Comparison of ENCODE assay signal across 9 mouse cellular contexts in the genomic region with DNA sequence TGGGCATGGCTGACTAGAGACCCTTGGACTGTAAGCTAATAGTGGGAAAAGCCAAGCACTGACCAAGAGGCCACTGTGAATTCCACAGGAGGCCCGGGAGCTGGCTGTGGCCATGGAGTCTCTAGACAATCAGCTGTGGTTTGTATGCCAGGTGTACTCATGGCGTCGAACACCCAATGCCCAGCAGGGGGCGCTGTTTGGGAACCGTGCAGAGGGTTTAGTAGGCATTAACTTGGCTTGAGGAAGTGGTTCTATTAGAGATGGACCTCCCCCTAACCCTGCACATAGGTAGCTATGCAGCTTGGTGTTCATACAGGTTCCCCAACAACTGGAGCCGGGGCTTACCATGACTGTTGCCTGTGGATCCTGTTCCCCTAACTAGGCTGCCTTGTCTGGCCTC. TPM values are rescaled to one million over a fixed set of nuclear protein-coding genes. Genes with fewer than 3 reads are reported as not detected.
DNase-seq lines count a peak whose midpoint lies in the region; ATAC-seq and TF ChIP-seq lines count a peak whose summit lies in the region.
"Had no signal": no experiment of that assay in that cellular context is flagged by ENCODE, and none has a peak within 500 bp of the region (broad histone marks: within the 10 kb centered on the region; RNA-seq: fewer than 3 reads in every experiment).

No protein-coding gene starts in this region.

- no peaks in the 10 kb centered on the region for H3K36me3 ChIP-seq in heart, postnatal 0 days (replicated peaks; ENCODE audit: control insufficient read depth, insufficient read depth, low read length)
- no peaks in the 10 kb centered on the region for H3K36me3 ChIP-seq in heart, embryonic 12.5 days
- H3K36me3 ChIP-seq in ES-E14 (ENCODE audit: control insufficient read depth, insufficient read depth, low read length, poor library complexity, severe bottlenecking), result no peaks in the 10 kb centered on the region
- H3K36me3 ChIP-seq in embryonic facial prominence, embryonic 10.5 days (replicated peaks), result no peaks in the 10 kb centered on the region
- H3K36me3 ChIP-seq: limb, embryonic 12.5 days had no signal

- H3K9me3 ChIP-seq in heart, postnatal 0 days (replicated peaks; ENCODE audit: control insufficient read depth, low read length), result no peaks in the 10 kb centered on the region
- peaks cover 19% of the 10 kb centered on the region for H3K9me3 ChIP-seq in heart, embryonic 12.5 days (replicated peaks)
- H3K9me3 ChIP-seq in ES-E14 (ENCODE audit: control insufficient read depth, insufficient read depth, low read depth, low read length), result no peaks in the 10 kb centered on the region
- H3K9me3 ChIP-seq in embryonic facial prominence, embryonic 10.5 days, result peaks cover 4% of the 10 kb centered on the region; the same call in 1 of the 2 replicates

- no peak for DNase-seq in heart, postnatal 0 days (ENCODE audit: low spot score)
- DNase-seq in ES-E14 (ENCODE audit: low read depth, low spot score), result peak; percentile 80
- peak; percentile 37 for DNase-seq in embryonic facial prominence, embryonic 10.5 days (ENCODE audit: low spot score)
- peak; percentile 43 to 49 for DNase-seq in thymus, postnatal 36 days
- no peak for DNase-seq in heart, adult 11 months

- no peaks in the 10 kb centered on the region for H3K27me3 ChIP-seq in heart, postnatal 0 days (ENCODE audit: control insufficient read depth, insufficient read depth, low read length)
- no peaks in the 10 kb centered on the region for H3K27me3 ChIP-seq in heart, embryonic 12.5 days (replicated peaks)
- H3K27me3 ChIP-seq in embryonic facial prominence, embryonic 10.5 days (replicated peaks; ENCODE audit: low read depth, poor library complexity, severe bottlenecking), result no peaks in the 10 kb centered on the region
- H3K27me3 ChIP-seq: limb, embryonic 12.5 days had no signal

- WGBS in heart, postnatal 0 days, result 46% methylated on average over 6 of the region's 6 CpGs
- WGBS in heart, embryonic 12.5 days, result 50% methylated on average over 6 of the region's 6 CpGs
- 43% methylated on average over 6 of the region's 6 CpGs for WGBS in embryonic facial prominence, embryonic 10.5 days

- peak; percentile 23; the same call in 1 of the 2 replicates for TF ChIP-seq CTCF in heart, postnatal 0 days (IDR thresholded peaks at IDR 0.05; ENCODE audit: low read depth)

- in situ Hi-C loops in ES-E14 (cut with MboI; ENCODE audit: low sequenced_read_pairs in 2 of 2, unreplicated experiment in 2 of 2), result no loop called here

- H3K4me1 ChIP-seq in heart, postnatal 0 days (ENCODE audit: control insufficient read depth, insufficient read depth), result no peaks in the 10 kb centered on the region
- no peaks in the 10 kb centered on the region for H3K4me1 ChIP-seq in heart, embryonic 12.5 days (replicated peaks)
- 0 out of 4 replicates have a peak, but pooled peaks cover 0 to 2% of the 10 kb centered on the region in 2 experiments for H3K4me1 ChIP-seq in ES-E14 (ENCODE audit: control insufficient read depth in 2 of 2, insufficient read depth in 2 of 2, low read length in 2 of 2, poor library complexity in 1 of 2)
- no peaks in the 10 kb centered on the region for H3K4me1 ChIP-seq in embryonic facial prominence, embryonic 10.5 days
- H3K4me1 ChIP-seq: limb, embryonic 12.5 days had no signal

- no peak overlapping the region for H3K27ac ChIP-seq in heart, postnatal 0 days (ENCODE audit: low read depth)
- H3K27ac ChIP-seq in heart, embryonic 12.5 days (ENCODE audit: poor library complexity, severe bottlenecking), result no peak overlapping the region
- no peak overlapping the region for H3K27ac ChIP-seq in ES-E14 (ENCODE audit: insufficient read depth, low read depth, low read length, poor library complexity, severe bottlenecking)
- H3K27ac ChIP-seq in embryonic facial prominence, embryonic 10.5 days (replicated peaks), result no peak overlapping the region
- H3K27ac ChIP-seq: limb, embryonic 12.5 days had no signal

- no peak overlapping the region for H3K9ac ChIP-seq in heart, postnatal 0 days (replicated peaks; ENCODE audit: low read depth, low read length)
- H3K9ac ChIP-seq in heart, embryonic 12.5 days, result no peak overlapping the region
- H3K9ac ChIP-seq in ES-E14 (ENCODE audit: insufficient read depth, low read depth, low read length, poor library complexity, severe bottlenecking), result no peak overlapping the region
- H3K9ac ChIP-seq: limb, embryonic 12.5 days had no signal

- H3K4me3 ChIP-seq in heart, postnatal 0 days (ENCODE audit: low read depth, low read length), result no peak overlapping the region
- H3K4me3 ChIP-seq in heart, embryonic 12.5 days, result no peak overlapping the region
- no peak overlapping the region for H3K4me3 ChIP-seq in ES-E14 (ENCODE audit: insufficient read depth in 1 of 2, low read depth in 1 of 2, low read length in 2 of 2, poor library complexity in 1 of 2, severe bottlenecking in 1 of 2)
- H3K4me3 ChIP-seq in embryonic facial prominence, embryonic 10.5 days, result no peak overlapping the region
- H3K4me3 ChIP-seq: limb, embryonic 12.5 days had no signal

- H3K4me2 ChIP-seq in heart, postnatal 0 days (ENCODE audit: low read depth, low read length), result no peak overlapping the region
- H3K4me2 ChIP-seq in heart, embryonic 12.5 days, result no peak overlapping the region
- H3K4me2 ChIP-seq: limb, embryonic 12.5 days had no signal

- ATAC-seq in heart, postnatal 0 days (ENCODE audit: insufficient read depth, low read depth), result no peak
- no peak for ATAC-seq in heart, embryonic 12.5 days (ENCODE audit: insufficient number of reproducible peaks, low FRiP score)
- peak; percentile 61; the same call in 1 of the 2 replicates for ATAC-seq in megakaryocyte-erythroid progenitor cell, adult 5-6 weeks (replicated peaks; ENCODE audit: low FRiP score, low TSS enrichment, poor library complexity, severe bottlenecking)
- no peak for ATAC-seq in activated CD4-positive, CD25-positive, alpha-beta regulatory T cell, adult 4 months

- TF ChIP-seq EP300 in heart, postnatal 0 days (IDR thresholded peaks at IDR 0.05; ENCODE audit: low read depth), result no peak

RNA-seq across cellular contexts. Expression of gene Ffar2, which starts 17.7 kb away (rescaled TPM):
- total RNA-seq in heart, postnatal 0 days (2014; rRNA removed; ENCODE audit: low replicate concordance), result not detected in 2 replicates
- 0.05 TPM in 2 replicates for polyA plus RNA-seq in heart, postnatal 0 days (2015; fragmentation: Nextera tagmentation; extraction: Ambion mirVana)
- not detected in 2 replicates for polyA plus RNA-seq in heart, embryonic 12.5 days (2016; fragmentation: Nextera tagmentation; extraction: Ambion mirVana)
- total RNA-seq in ES-E14 (2012; rRNA removed), result not detected in 2 replicates
- polyA plus RNA-seq in embryonic facial prominence, embryonic 10.5 days (2016; fragmentation: Nextera tagmentation; extraction: Ambion mirVana), result not detected in 2 replicates
- total RNA-seq in megakaryocyte-erythroid progenitor cell, adult 5-6 weeks (2014; fragmentation: Nextera tagmentation), result 0.20 and 1.1 TPM in 2 replicates
- total RNA-seq in megakaryocyte-erythroid progenitor cell, adult 5-6 weeks (2017), result 1.7 and 12.6 TPM in 2 replicates
- polyA plus RNA-seq in activated CD4-positive, CD25-positive, alpha-beta regulatory T cell, adult 4 months (2017; shearing (Covaris generic)), result under 1 TPM; 0.22 to 0.68 TPM
- polyA plus RNA-seq: limb, embryonic 12.5 days had no signal

RNA-seq across cellular contexts. Expression of gene Krtdap, which starts 18.2 kb away (rescaled TPM):
- not detected in 2 replicates for total RNA-seq in heart, postnatal 0 days (2014; rRNA removed; ENCODE audit: low replicate concordance)
- polyA plus RNA-seq in heart, postnatal 0 days (2015; fragmentation: Nextera tagmentation; extraction: Ambion mirVana), result 0.40 and 1.3 TPM in 2 replicates
- not detected in 2 replicates for polyA plus RNA-seq in heart, embryonic 12.5 days (2016; fragmentation: Nextera tagmentation; extraction: Ambion mirVana)
- total RNA-seq in ES-E14 (2012; rRNA removed), result 3.2 and 4.9 TPM in 2 replicates
- not detected in 2 replicates for polyA plus RNA-seq in embryonic facial prominence, embryonic 10.5 days (2016; fragmentation: Nextera tagmentation; extraction: Ambion mirVana)
- not detected in 2 replicates for total RNA-seq in megakaryocyte-erythroid progenitor cell, adult 5-6 weeks (2014; fragmentation: Nextera tagmentation)
- not detected in 2 replicates for total RNA-seq in megakaryocyte-erythroid progenitor cell, adult 5-6 weeks (2017)
- polyA plus RNA-seq in activated CD4-positive, CD25-positive, alpha-beta regulatory T cell, adult 4 months (2017; shearing (Covaris generic)), result not detected
- polyA plus RNA-seq: limb, embryonic 12.5 days had no signal

RNA-seq across cellular contexts. Expression of gene Dmkn, which starts 42.4 kb away (rescaled TPM):
- total RNA-seq in heart, postnatal 0 days (2014; rRNA removed; ENCODE audit: low replicate concordance), result 1.1 and 8.1 TPM in 2 replicates
- 10.4 and 13.8 TPM in 2 replicates for polyA plus RNA-seq in heart, postnatal 0 days (2015; fragmentation: Nextera tagmentation; extraction: Ambion mirVana)
- polyA plus RNA-seq in heart, embryonic 12.5 days (2016; fragmentation: Nextera tagmentation; extraction: Ambion mirVana), result 1.1 TPM in 2 replicates
- 1.9 and 4.9 TPM in 2 replicates for total RNA-seq in ES-E14 (2012; rRNA removed)
- polyA plus RNA-seq in embryonic facial prominence, embryonic 10.5 days (2016; fragmentation: Nextera tagmentation; extraction: Ambion mirVana), result not detected in 2 replicates
- total RNA-seq in megakaryocyte-erythroid progenitor cell, adult 5-6 weeks (2014; fragmentation: Nextera tagmentation), result not detected in 2 replicates
- total RNA-seq in megakaryocyte-erythroid progenitor cell, adult 5-6 weeks (2017), result not detected in 2 replicates
- under 1 TPM in 1 of 2 experiments, not detected in 1; 0.17 TPM for polyA plus RNA-seq in activated CD4-positive, CD25-positive, alpha-beta regulatory T cell, adult 4 months (2017; shearing (Covaris generic))
- polyA plus RNA-seq: limb, embryonic 12.5 days had no signal

RNA-seq across cellular contexts. Expression of gene Ffar3, which starts 50.1 kb away (rescaled TPM):
- not detected in 2 replicates for total RNA-seq in heart, postnatal 0 days (2014; rRNA removed; ENCODE audit: low replicate concordance)
- not detected in 2 replicates for polyA plus RNA-seq in heart, postnatal 0 days (2015; fragmentation: Nextera tagmentation; extraction: Ambion mirVana)
- not detected in 2 replicates for polyA plus RNA-seq in heart, embryonic 12.5 days (2016; fragmentation: Nextera tagmentation; extraction: Ambion mirVana)
- total RNA-seq in ES-E14 (2012; rRNA removed), result 1.0 and 1.2 TPM in 2 replicates
- not detected in 2 replicates for polyA plus RNA-seq in embryonic facial prominence, embryonic 10.5 days (2016; fragmentation: Nextera tagmentation; extraction: Ambion mirVana)
- not detected in 2 replicates for total RNA-seq in megakaryocyte-erythroid progenitor cell, adult 5-6 weeks (2014; fragmentation: Nextera tagmentation)
- not detected in 2 replicates for total RNA-seq in megakaryocyte-erythroid progenitor cell, adult 5-6 weeks (2017)
- polyA plus RNA-seq in activated CD4-positive, CD25-positive, alpha-beta regulatory T cell, adult 4 months (2017; shearing (Covaris generic)), result not detected
- polyA plus RNA-seq: limb, embryonic 12.5 days had no signal

RNA-seq across cellular contexts. Expression of gene Sbsn, which starts 54.7 kb away (rescaled TPM):
- total RNA-seq in heart, postnatal 0 days (2014; rRNA removed; ENCODE audit: low replicate concordance), result 0.23 and 4.6 TPM in 2 replicates
- polyA plus RNA-seq in heart, postnatal 0 days (2015; fragmentation: Nextera tagmentation; extraction: Ambion mirVana), result 2.5 and 2.6 TPM in 2 replicates
- polyA plus RNA-seq in heart, embryonic 12.5 days (2016; fragmentation: Nextera tagmentation; extraction: Ambion mirVana), result 0.58 and 0.72 TPM in 2 replicates
- 9.8 and 20.8 TPM in 2 replicates for total RNA-seq in ES-E14 (2012; rRNA removed)
- polyA plus RNA-seq in embryonic facial prominence, embryonic 10.5 days (2016; fragmentation: Nextera tagmentation; extraction: Ambion mirVana), result 0.68 and 1.0 TPM in 2 replicates
- 3.3 and 4.5 TPM in 2 replicates for total RNA-seq in megakaryocyte-erythroid progenitor cell, adult 5-6 weeks (2014; fragmentation: Nextera tagmentation)
- 2.7 and 11.6 TPM in 2 replicates for total RNA-seq in megakaryocyte-erythroid progenitor cell, adult 5-6 weeks (2017)
- under 1 TPM in 1 of 2 experiments, not detected in 1; 0.69 TPM for polyA plus RNA-seq in activated CD4-positive, CD25-positive, alpha-beta regulatory T cell, adult 4 months (2017; shearing (Covaris generic))

Comparison
In these comparisons a context has a peak if more than half of its experiments do, and no peak if none do; other contexts are left out.
1. DNase-seq: peak in ES-E14 (single experiment), embryonic facial prominence, embryonic 10.5 days (single experiment) and thymus, postnatal 36 days (2 of 2); none in heart, postnatal 0 days (single experiment) and heart, adult 11 months (single experiment).